Mouse (Mus musculus): ENCODE data around the gene St3gal5.

St3gal5 gene

GRCm38 (mm10) chr6:72162155-72162890 is 64.9 kb downstream of the St3gal5 start:
- DNase-seq (ENCODE audit: low spot score), result peak; percentile 68

- DNase-seq (ENCODE audit: low spot score), result peak; percentile 85
These were observed 67.2 kb downstream of the St3gal5 start for GRCm38 (mm10) chr6:72164321-72165275.

- DNase-seq (ENCODE audit: low spot score), result no peak
These were observed 68.5 kb downstream of the St3gal5 start for GRCm38 (mm10) chr6:72165907-72166306.

GRCm38 (mm10) chr6:72171391-72171790 is 74.0 kb downstream of the St3gal5 start:
- DNase-seq (ENCODE audit: low spot score), result no peak

DNA sequence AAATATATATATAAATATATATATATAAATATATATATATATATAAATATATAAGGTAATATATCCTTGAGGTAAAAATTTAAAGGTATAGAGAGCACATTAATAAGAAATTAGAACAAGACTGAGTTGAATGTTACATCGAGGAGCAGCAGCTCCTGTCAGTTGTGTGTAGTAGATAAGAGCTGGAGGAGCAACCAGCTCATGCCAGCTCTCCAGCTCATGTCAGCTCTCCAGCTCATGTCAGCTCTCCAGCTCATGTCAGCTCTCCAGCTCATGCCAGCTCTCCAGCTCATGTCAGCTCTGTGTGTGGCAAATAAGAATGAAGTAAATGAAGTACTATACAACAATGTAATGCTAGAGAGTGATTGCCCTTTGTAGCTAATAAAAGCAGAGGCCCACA is 76.0 kb downstream of the St3gal5 start:
- no peak for DNase-seq (ENCODE audit: low spot score)

DNA sequence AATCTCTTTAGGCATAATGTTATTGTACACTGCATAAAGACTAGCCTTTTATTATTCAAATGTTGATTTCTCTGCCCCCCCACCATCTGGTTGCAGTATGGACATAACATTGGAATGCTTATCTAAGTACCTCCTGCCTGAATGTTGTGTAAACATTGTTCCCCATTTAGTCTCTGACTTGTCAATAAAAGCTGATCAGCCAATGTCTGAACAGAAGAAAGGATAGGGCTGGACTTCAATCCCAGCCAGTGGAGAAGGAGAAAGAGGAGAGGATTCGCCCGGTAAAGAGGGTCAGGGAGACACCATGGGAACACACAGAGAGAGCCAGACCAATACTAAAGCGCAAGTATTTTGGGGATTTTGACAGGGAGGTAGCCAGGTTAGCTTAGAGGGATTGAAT is 78.0 kb downstream of the St3gal5 start:
- no peak for DNase-seq (ENCODE audit: low spot score)

GRCm38 (mm10) chr6:72176004-72176403 is 78.6 kb downstream of the St3gal5 start:
- no peak for DNase-seq (ENCODE audit: low spot score)

DNA sequence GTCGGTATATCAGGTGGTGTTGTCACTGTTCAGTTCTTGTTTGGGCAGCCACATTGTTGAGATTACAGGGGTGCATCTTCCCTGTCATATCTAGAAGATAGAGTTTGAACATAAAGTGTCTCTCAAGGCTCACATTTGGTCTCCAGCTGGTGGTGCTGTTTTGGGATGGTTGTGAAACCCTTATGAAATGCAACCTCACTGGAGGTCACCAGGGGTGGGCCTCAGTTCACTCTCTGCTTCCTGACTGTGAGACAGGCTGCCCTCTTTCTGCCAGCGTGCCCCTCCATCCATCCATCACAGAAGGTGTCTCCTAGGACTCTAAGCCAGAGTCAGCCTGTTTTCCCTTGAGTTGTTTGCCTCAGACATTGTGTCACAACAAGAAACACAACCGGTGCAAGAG is 80.0 kb downstream of the St3gal5 start:
- no peak for DNase-seq (ENCODE audit: low spot score)

DNA sequence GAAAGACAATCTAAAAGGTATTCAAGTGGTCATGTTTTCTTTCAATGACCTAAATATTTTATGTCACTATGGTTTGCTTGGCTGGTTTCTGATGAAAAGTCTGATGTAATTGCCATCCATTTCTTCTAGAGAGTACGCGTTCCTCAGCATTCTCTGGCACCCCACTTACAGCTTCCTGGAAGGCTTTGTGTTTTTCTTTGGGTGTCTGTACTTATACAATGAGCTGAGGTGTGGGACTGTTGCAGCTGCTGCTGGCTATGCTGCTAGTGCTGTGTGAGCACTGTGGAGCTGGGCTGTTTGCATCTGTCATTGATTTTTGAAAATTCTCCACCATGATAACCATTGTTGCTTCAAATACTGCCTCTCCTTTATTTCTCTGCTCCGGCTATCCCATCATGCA is 81.6 kb downstream of the St3gal5 start:
- DNase-seq (ENCODE audit: low spot score), result no peak

GRCm38 (mm10) chr6:72179562-72180502 is 82.4 kb downstream of the St3gal5 start:
- no peak for DNase-seq (ENCODE audit: low spot score)

- no peak for DNase-seq (ENCODE audit: low spot score)
These were observed 87.2 kb downstream of the St3gal5 start for GRCm38 (mm10) chr6:72184576-72184975.

DNA sequence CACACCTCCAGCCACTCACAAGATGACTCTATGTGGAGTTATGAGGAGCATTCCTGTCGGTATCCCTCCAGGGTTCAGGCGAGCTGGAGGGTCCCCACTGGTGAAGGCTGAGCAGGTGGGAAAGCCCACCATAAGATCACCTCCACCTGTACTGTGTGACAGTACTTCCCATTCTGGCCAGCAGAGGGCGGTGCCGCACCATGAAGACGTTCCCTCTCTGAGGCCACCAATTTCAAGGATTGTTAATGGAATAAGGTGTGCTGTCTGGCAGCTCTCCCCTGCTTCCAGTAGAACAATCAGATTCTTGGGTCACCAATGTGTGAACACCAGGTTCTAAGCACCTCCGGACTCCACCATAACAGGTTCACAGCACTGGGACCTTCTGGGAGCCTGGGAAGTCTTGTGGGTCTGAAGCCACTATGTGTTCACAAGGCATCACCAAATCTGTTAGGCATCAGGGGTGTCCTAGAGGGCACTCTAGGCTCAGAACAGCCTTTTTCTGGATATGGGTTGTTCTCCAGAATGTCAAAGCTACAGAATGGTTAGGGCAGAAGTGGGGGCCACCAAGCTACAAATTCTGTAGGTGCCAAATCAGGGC is 88.6 kb downstream of the St3gal5 start:
- DNase-seq (ENCODE audit: low spot score), result peak; percentile 80

- no peak for DNase-seq (ENCODE audit: low spot score)
These were observed 89.4 kb downstream of the St3gal5 start for GRCm38 (mm10) chr6:72186809-72187208.

DNA sequence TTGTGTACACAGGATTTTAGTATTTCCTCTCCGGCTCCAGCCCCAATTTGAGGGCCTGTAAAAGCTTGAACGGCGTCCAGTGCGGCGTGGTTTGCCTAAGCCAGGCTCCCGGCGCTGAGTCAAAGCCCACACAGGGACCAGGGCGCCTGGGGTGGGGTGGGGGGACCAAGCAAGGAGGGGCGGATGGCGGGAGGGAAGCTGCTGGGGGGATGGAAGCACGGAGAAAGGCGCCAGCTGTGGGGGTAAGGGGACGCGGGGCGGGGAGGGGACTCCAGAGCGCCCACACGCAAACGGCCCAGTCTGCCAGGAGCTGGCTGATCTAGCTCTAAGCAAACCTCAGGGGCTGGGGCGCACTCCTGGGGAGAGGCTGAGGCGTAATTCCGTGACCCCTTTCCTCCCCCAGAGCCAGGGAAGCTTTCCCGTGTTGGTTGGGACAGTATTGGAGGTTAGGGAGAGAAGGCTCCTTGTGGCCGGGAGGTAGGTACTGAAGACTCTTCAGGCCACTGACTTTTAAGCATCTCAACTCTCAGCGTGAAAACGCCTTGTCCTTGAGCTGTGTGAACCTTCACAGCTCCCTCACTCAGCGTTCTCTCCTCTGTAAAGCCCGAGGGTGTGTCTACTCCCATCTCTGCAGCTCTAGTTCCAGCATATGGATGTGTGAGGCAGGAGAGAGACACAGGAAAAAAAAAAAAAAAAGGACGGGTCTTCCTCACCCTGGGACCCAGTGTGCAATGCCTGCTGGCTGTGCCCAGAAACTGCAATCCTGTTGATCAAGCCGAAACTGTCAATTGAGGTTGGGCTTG is 91.9 kb downstream of the St3gal5 start:
- peak; percentile 39 for DNase-seq (ENCODE audit: low spot score)

DNA sequence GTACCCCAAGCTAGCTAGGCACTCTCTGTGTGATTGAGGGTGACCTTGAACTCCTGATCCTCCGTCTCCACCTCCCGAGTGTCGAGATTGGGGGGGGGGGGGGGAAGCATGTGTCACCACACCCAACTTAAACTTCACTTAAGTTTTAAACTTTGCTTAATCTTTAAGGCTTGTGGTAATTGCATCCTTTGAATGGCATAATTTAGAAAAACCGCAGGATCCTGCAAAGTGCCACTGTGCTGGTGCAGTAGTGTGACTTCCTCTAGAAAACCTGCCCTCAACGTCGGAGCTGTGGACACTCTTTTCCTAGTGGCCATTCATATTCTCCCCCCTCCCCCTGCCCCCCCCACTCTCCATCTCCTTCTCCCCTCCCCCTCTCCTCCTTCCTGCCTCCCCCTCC is 92.7 kb downstream of the St3gal5 start:
- no peak for DNase-seq (ENCODE audit: low spot score)

- no peak for DNase-seq (ENCODE audit: low spot score)
These were observed 93.2 kb downstream of the St3gal5 start for GRCm38 (mm10) chr6:72190577-72190976.

GRCm38 (mm10) chr6:72196660-72197059 is 99.3 kb downstream of the St3gal5 start:
- DNase-seq (ENCODE audit: low spot score), result no peak

- DNase-seq (ENCODE audit: low spot score), result no peak
These were observed 100.1 kb downstream of the St3gal5 start for GRCm38 (mm10) chr6:72197515-72197914.

GRCm38 (mm10) chr6:72200595-72201256 is 103.3 kb downstream of the St3gal5 start:
- peak; percentile 50 for DNase-seq (ENCODE audit: low spot score)

DNA sequence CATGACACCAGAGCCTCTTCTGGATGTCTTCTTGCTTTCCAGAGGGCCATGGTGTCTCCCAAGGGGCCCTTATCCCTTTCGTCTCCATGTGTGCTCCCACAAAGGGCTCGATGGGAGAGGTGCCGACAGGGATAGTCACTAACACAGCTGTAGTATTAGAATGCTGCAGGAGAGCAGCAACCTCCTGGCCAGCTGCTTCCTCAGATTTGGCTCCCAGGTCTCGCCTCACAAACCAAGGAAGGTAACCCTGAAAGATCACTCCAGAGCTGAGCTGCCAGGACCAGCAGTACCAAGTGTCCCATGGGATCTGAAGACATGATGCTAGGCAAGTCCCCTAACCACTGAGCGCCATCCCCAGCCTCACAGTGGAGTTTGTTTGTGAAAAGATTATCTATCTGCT is 105.3 kb downstream of the St3gal5 start:
- DNase-seq (ENCODE audit: low spot score), result no peak
